Mouse (Mus musculus): ENCODE results near the gene Il1a. TPM values are rescaled to one million over a fixed set of nuclear protein-coding genes. Genes with fewer than 3 reads are reported as not detected.

Gene Il1a
- polyA plus RNA-seq (2012; rRNA removed), result 0.05 and 0.18 TPM in 2 replicates

- DNase-seq (ENCODE audit: low read depth), result no peak
These were observed at the start of gene Il1a for GRCm38 (mm10) chr2:129309836-129310235. Gene Il1a, minus strand, starts transcription at chr2:129309972.

DNA sequence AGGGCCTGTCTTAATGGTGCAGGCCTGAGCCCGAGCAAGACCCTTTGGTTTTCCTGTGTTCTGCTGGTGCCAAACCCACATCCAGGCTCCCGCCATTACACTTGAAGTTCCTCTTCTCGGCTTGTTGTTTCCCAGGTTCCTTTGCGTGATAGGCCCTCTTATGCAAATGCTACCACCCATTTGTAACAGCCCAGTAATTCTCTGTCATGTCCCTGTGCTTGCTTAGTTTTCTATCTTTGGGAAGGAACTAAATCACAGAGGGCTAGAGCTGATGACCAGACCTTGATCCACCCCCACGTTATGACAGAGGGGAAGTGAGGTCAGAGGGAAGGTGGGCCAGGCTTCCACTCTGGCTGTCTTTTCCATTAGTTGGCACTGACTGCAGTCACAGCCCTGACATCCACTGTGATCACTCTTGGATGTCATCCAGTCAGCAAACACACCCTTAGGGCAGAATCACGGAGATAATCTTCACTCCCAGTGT is 28.4 kb upstream of the Il1a start:
- no peak for DNase-seq (ENCODE audit: low read depth)

DNA sequence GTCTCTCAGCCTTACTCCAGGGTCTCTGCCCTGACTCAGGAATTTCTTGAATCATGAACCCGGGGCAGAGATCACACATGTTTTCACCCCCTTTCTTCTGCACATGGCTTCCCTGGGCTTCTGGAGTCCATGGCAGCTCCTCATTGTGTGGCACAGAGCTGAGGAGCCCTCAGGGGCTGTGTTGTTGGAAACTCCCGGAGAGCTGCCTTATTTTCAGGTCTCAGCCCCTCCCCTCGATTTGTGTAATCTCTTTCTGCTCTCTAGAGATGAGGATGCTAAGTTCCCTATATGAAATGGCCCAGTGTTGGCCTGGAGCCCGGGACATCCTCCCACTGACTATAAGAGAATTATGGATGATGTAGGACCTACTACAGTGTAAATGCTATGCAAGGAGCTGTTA is 23.7 kb upstream of the Il1a start:
- DNase-seq (ENCODE audit: low read depth), result no peak

GRCm38 (mm10) chr2:129330540-129330939 is 20.8 kb upstream of the Il1a start:
- no peak for DNase-seq (ENCODE audit: low read depth)

- DNase-seq (ENCODE audit: low read depth), result no peak
These were observed 20.3 kb upstream of the Il1a start for GRCm38 (mm10) chr2:129330024-129330423.

- no peak for DNase-seq (ENCODE audit: low read depth)
These were observed 18.5 kb upstream of the Il1a start for GRCm38 (mm10) chr2:129328238-129328637.

DNA sequence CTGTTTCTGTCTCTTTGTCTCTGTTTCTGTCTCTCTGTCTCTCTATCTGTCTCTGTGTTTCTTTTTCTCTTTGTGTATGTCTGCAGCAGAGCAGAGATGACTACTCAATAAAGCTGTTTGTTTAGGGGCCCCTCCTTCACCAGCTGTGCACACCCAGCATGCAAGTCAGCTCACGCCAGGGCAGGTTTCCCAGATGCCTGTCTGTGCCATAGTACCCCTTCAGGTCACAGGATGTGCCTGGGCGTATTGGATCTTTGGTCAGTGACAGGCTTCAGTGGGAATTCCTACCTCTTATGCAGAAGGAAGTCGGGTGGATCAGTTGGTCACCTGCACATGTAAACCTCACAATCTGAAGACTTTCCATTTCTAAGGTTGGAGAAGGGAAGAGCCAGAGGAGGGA is 14.4 kb upstream of the Il1a start:
- DNase-seq (ENCODE audit: low read depth), result no peak

DNA sequence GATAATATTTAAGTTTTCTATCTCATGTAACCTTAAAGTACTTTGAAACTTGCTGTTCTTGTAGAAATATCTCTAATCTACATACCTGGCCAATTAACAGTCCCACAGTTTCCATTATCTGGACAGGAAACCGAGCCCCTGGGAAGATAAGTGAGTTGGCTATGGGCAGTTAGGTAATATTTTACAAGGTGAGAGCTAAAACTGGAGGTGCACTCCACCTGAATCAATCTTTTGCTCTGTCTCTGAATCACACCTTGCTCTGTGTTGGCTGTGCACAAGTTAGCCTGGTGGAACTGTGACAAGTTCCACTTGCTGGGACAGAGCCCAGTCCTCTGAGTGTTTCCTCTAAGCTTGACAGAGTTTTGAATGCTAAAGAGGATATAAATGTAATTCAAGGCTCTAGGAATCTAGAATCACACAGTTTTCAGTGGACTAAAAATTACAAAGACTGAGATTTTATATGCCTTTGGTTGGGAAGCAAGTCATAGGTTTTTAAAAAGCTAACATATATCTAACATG is 12.4 kb upstream of the Il1a start:
- no peak for DNase-seq (ENCODE audit: low read depth)

DNA sequence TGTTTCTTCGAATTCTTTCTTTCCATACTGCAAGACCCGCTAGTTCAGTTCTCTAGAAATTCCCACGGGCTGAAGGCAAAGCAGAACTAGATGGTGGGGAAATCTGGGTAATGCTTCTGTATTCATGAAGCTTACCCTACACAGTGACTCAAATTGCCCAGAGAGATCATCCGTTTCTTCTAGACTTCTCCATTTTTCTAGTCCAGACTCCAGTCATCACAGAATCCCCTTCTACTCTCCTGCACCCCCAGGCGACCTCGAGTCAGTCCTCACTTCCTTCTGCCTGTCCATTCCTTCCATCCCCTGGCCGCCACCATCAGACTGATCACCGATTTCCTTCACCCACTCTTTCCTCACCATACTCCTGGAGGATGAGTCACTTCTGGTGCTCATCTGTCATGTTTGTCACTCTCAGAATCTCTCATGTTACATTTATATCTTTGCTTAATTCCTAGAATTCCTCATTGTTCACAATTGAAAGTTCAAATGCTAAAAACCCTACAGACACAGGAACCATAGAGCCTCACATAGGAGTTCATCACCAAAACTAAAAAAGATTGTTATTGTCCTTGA is 10.3 kb upstream of the Il1a start:
- no peak for DNase-seq (ENCODE audit: low read depth)

- DNase-seq (ENCODE audit: low read depth), result no peak
These were observed 6.1 kb upstream of the Il1a start for GRCm38 (mm10) chr2:129315831-129316230.

- no peak for DNase-seq (ENCODE audit: low read depth)
These were observed 5.1 kb upstream of the Il1a start for GRCm38 (mm10) chr2:129314880-129315279.

DNA sequence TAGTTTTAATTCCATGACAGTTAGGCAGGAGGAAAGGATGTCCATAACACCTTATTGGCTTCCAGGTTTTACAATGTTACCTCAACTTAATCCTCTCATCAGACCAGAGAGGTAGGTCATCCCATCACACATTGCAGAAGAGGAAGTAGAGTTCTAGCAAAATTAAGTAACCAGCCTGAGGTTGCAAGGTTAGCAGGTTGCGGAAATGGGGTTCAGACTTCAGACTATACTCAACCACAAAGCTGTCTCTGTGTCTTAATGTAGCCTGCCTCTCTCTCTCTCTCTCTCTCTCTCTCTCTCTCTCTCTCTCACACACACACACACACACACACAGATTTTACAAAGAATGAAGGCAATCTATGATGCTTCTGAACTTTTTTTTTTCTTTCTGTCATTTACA is 4.2 kb upstream of the Il1a start:
- no peak for DNase-seq (ENCODE audit: low read depth)

DNA sequence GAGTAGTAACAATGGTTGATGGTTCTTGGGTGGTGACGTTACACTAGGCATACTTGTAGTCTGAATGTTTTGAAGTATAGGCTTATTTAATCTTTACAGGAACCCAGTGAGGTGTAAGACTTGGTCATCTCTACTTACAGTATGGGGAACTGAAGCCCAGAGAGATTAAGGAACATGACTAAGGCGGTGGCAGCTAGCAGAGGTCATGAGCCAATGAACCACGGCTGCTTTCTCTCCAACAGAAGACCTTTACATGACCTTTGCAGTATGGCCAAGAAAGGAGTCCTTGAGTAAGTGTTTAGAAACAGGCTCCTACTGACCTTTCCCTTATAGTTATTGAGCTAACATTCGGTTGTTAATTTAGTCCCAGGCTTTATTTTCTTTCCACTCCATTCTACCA is 3.8 kb downstream of the Il1a start:
- no peak for DNase-seq (ENCODE audit: low read depth)

- no peak for DNase-seq (ENCODE audit: low read depth)
These were observed 12.2 kb downstream of the Il1a start for GRCm38 (mm10) chr2:129297589-129297982.

- DNase-seq (ENCODE audit: low read depth), result peak; percentile 86
These were observed 12.8 kb downstream of the Il1a start, which contains the start of gene Ckap2l for GRCm38 (mm10) chr2:129296671-129297588. Gene Ckap2l, minus strand, starts transcription at chr2:129297212.

DNA sequence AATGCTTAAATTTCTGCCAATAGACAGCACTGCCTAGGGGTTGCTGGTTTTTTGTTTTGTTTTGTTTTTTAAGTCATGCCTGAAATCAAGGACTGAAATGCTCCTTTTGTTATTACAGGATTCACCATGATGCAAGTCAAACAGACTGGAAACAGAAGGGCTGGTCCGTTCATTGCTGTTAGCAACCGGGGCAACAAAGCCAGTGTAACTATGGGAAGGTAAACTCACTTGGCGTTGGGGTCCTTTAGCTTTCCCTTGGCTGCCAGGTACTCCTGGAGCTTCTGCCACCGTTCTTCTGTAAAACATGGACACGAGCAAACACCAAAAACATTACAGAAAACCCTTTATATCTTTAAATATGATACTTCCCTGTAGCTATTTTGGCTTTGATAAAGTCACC is 13.7 kb downstream of the Il1a start:
- DNase-seq (ENCODE audit: low read depth), result no peak

- DNase-seq (ENCODE audit: low read depth), result no peak
These were observed 14.7 kb downstream of the Il1a start for GRCm38 (mm10) chr2:129295075-129295474.

DNA sequence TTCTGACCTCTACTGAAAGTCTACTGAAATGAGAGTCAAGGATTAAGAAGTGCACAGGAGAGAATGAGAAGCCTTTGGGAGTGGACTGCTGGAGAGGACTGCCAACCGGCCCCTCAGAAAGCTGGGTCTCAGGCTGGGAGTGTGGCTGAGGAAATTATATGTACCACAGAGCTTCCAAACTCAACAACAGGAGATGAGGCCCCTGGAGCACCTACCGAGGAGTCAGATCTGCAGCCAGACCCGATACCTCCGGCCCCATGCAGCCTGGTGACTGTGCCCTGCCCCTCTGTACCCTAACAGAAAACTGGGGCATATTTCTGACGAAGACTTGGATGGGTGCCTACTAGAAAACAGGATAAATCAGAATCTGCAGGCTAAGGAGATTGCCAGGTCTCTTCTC is 35.9 kb downstream of the Il1a start:
- no peak for DNase-seq (ENCODE audit: low read depth)

DNA sequence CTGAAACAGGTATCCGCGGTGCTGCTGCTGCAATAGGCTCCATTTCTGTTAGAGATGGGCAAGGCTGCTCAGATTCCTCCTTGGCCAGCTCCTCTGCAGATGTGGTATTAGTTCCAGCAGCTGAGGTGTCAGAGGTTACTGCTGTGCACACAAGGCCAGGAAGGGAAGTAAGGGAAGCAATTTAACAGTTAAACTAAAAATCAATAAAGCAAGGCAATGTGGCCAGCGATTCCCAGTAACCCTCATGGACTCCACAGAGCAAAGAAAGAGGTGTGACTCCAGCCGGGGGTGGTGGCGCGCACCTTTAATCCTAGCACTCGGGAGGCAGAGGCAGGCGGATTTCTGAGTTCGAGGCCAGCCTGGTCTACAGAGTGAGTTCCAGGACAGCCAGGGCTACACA is 39.2 kb downstream of the Il1a start:
- no peak for DNase-seq (ENCODE audit: low read depth)

DNA sequence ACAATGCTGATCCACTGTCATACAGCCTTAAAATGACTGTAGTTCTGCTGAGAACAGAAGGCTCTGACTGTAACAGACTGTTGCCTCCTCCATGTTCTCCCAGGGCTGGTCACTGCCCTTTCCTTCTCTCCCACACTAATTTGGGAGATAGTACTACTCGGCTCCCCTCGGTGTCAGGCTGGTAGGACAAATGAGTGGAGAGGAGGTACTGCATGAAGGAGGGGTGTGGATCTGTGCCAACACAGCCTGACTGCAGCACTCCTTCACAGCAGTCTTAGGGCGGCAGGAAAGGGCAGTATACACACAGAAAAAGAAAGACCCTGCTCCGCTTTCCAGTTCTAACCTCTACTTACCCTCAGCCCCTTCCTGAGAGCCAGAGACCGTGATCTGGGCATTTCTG is 39.8 kb downstream of the Il1a start:
- DNase-seq (ENCODE audit: low read depth), result no peak

- no peak for DNase-seq (ENCODE audit: low read depth)
These were observed 40.6 kb downstream of the Il1a start for GRCm38 (mm10) chr2:129269161-129269643.

- DNase-seq (ENCODE audit: low read depth), result no peak
These were observed 42.0 kb downstream of the Il1a start for GRCm38 (mm10) chr2:129267738-129268137.

GRCm38 (mm10) chr2:129265316-129265715 is 44.5 kb downstream of the Il1a start:
- no peak for DNase-seq (ENCODE audit: low read depth)

Data from gonadal fat pad, adult 2 months (tissue).